Mouse (Mus musculus) olfactory bulb, adult 2 months (tissue): ENCODE results near the gene Akap13. TPM values are rescaled to one million over a fixed set of nuclear protein-coding genes. Genes with fewer than 3 reads are reported as not detected.

ENCODE experiments used
- H3K27ac ChIP-seq: fragments of 200-500 bp; 2 replicates; pipeline ENCODE4 v1.5.1; 2012; ENCODE audit warnings: low read depth, low read length; ENCODE audit not compliant: insufficient read depth
- H3K4me1 ChIP-seq: fragments of 200-500 bp; 2 replicates; pipeline ENCODE4 v1.6.1; 2012; ENCODE audit warnings: low read length; ENCODE audit not compliant: control insufficient read depth, insufficient read depth
- H3K4me3 ChIP-seq: fragments of 200-500 bp; 2 replicates; pipeline ENCODE4 v1.5.1; 2012; ENCODE audit warnings: mild to moderate bottlenecking, low read depth, low read length, moderate library complexity; ENCODE audit not compliant: insufficient read depth
- CTCF ChIP-seq: fragments of 200-500 bp; IDR thresholded peaks from 2 replicates; pipeline ENCODE4 v1.5.1; 2012; ENCODE audit warnings: low read depth, mild to moderate bottlenecking, low read length, moderate library complexity; ENCODE audit not compliant: insufficient read depth
- POLR2A ChIP-seq: fragments of 200-500 bp; IDR thresholded peaks from 2 replicates; pipeline ENCODE4 v1.6.1; 2012; ENCODE audit warnings: mild to moderate bottlenecking, low read depth, low read length, moderate library complexity; ENCODE audit not compliant: insufficient read depth
- WGBS: fragments of 180-500 bp; shearing (Covaris S2); methylation state at CpG from one replicate; pipeline ENCODE4 v1.1.7; 2018; 5-methylcytosine and 5-hydroxymethylcytosine counted together
- polyA plus RNA-seq: library from polyadenylated mRNA; stranded (reverse); fragments of >200 nt; gene quantifications from 2 replicates; pipeline ENCODE4 v1.2.4, GENCODE M21; 2012; ENCODE audit warnings: low replicate concordance; ENCODE audit not compliant: missing spikeins, insufficient read depth, insufficient read length

Akap13 gene
- polyA plus RNA-seq, result 36.4 and 67.2 TPM in 2 replicates

- TF ChIP-seq POLR2A, result peak; percentile 91
- no peak for TF ChIP-seq CTCF
- no peaks in the 10 kb centered on the region for H3K4me1 ChIP-seq
- whole genome bisulfite sequencing, result under 1% methylated on average over 93 of the region's 94 CpGs
- H3K27ac ChIP-seq, result peak within 1 kb of the TSS; percentile 30
- peak within 1 kb of the TSS; percentile 73 for H3K4me3 ChIP-seq
Observed at GRCm38 (mm10) chr7:75455223-75456151, at the start of gene Akap13. Akap13 (plus strand) TSS chr7:75455534.

- WGBS, result 93% methylated on average over 3 of the region's 3 CpGs
- no peaks in the 10 kb centered on the region for H3K4me1 ChIP-seq
- H3K27ac ChIP-seq, result no peak overlapping the region
- TF ChIP-seq CTCF, result no peak
- TF ChIP-seq POLR2A, result no peak
- H3K4me3 ChIP-seq, result no peak overlapping the region
Observed at GRCm38 (mm10) chr7:75410641-75411040, 44.7 kb upstream of the Akap13 start.

GRCm38 (mm10) chr7:75411226-75411625 lies 44.1 kb upstream of the Akap13 start:
- TF ChIP-seq POLR2A, result no peak
- no peak for TF ChIP-seq CTCF
- H3K4me1 ChIP-seq, result no peaks in the 10 kb centered on the region
- 86% methylated on average over 6 of the region's 6 CpGs for WGBS
- H3K4me3 ChIP-seq, result no peak overlapping the region
- no peak overlapping the region for H3K27ac ChIP-seq

GRCm38 (mm10) chr7:75412011-75412510 lies 43.3 kb upstream of the Akap13 start:
- no peak overlapping the region for H3K4me3 ChIP-seq
- no peak for TF ChIP-seq CTCF
- no peak for TF ChIP-seq POLR2A
- 83% methylated on average over 10 of the region's 10 CpGs for WGBS
- H3K27ac ChIP-seq, result no peak overlapping the region
- H3K4me1 ChIP-seq, result no peaks in the 10 kb centered on the region

GRCm38 (mm10) chr7:75412568-75412967 lies 42.8 kb upstream of the Akap13 start:
- no peak overlapping the region for H3K4me3 ChIP-seq
- WGBS, result 83% methylated on average over 2 of the region's 2 CpGs
- no peak overlapping the region for H3K27ac ChIP-seq
- TF ChIP-seq POLR2A, result no peak
- H3K4me1 ChIP-seq, result no peaks in the 10 kb centered on the region

- 27% methylated on average over 6 of the region's 6 CpGs for WGBS
- H3K4me3 ChIP-seq, result no peak overlapping the region
- H3K4me1 ChIP-seq, result no peaks in the 10 kb centered on the region
- H3K27ac ChIP-seq, result no peak overlapping the region
- TF ChIP-seq CTCF, result no peak
- no peak for TF ChIP-seq POLR2A
Observed at GRCm38 (mm10) chr7:75413903-75414302, 41.4 kb upstream of the Akap13 start.

GRCm38 (mm10) chr7:75414316-75414715 lies 41.0 kb upstream of the Akap13 start:
- Histone ChIP-seq H3K4me1 (no peaks in the 10 kb centered on the region), H3K27ac (no peak overlapping the region), H3K4me3 (no peak overlapping the region)
- 47% methylated on average over 3 of the region's 3 CpGs for WGBS
- TF ChIP-seq POLR2A (no peak), CTCF (no peak)

- no peak overlapping the region for H3K27ac ChIP-seq
- no peak for TF ChIP-seq POLR2A
- no peak for TF ChIP-seq CTCF
- 77% methylated on average over 4 of the region's 4 CpGs for WGBS
Observed at GRCm38 (mm10) chr7:75415166-75415881, 40.0 kb upstream of the Akap13 start.

More at GRCm38 (mm10) chr7:75415166-75415881, 40.0 kb upstream of the Akap13 start:
- Histone ChIP-seq H3K4me3 (no peak overlapping the region), H3K4me1 (no peaks in the 10 kb centered on the region)
